Mouse (Mus musculus): ENCODE measurements around the gene Alk. TPM values are rescaled to one million over a fixed set of nuclear protein-coding genes. Genes with fewer than 3 reads are reported as not detected.

The Alk gene
- polyA plus RNA-seq, 1 experiment = 0.03 TPM

- Histone ChIP-seq H3K36me3 (ENCODE audit: control insufficient read depth, insufficient read depth, low read length) (no peaks in the 10 kb centered on the region), H3K4me1 (replicated peaks; ENCODE audit: control insufficient read depth, insufficient read depth, low read length) (no peaks in the 10 kb centered on the region), H3K27ac (ENCODE audit: control insufficient read depth, insufficient read depth, low read length) (no peak overlapping the region), H3K27me3 (ENCODE audit: control insufficient read depth, insufficient read depth, low read length) (no peaks in the 10 kb centered on the region), H3K4me3 (ENCODE audit: control insufficient read depth, insufficient read depth, low read length) (no peak overlapping the region)
- WGBS = 92% methylated on average over 2 of the region's 2 CpGs
- TF ChIP-seq CTCF (IDR thresholded peaks at IDR 0.05; ENCODE audit: borderline replicate concordance, control insufficient read depth, extremely low read depth, insufficient read depth, low read length, poor library complexity) (no peak), POLR2A (IDR thresholded peaks at IDR 0.05; ENCODE audit: control insufficient read depth, extremely low read depth, insufficient read depth, low read length, poor library complexity) (no peak)
- no peak for DNase-seq
Observed at GRCm38 (mm10) chr17:72401349-72401748, 203.1 kb downstream of the Alk start.

GRCm38 (mm10) chr17:72399331-72400059 lies 204.9 kb downstream of the Alk start:
- no peaks in the 10 kb centered on the region for H3K36me3 ChIP-seq (ENCODE audit: control insufficient read depth, insufficient read depth, low read length)
- no peak overlapping the region for H3K4me3 ChIP-seq (ENCODE audit: control insufficient read depth, insufficient read depth, low read length)
- WGBS = 81% methylated on average over 3 of the region's 3 CpGs
- TF ChIP-seq POLR2A (IDR thresholded peaks at IDR 0.05; ENCODE audit: control insufficient read depth, extremely low read depth, insufficient read depth, low read length, poor library complexity) (no peak), CTCF (IDR thresholded peaks at IDR 0.05; ENCODE audit: borderline replicate concordance, control insufficient read depth, extremely low read depth, insufficient read depth, low read length, poor library complexity) (no peak)
- H3K27ac ChIP-seq (ENCODE audit: control insufficient read depth, insufficient read depth, low read length) = no peak overlapping the region
- no peaks in the 10 kb centered on the region for H3K27me3 ChIP-seq (ENCODE audit: control insufficient read depth, insufficient read depth, low read length)
- no peaks in the 10 kb centered on the region for H3K4me1 ChIP-seq (replicated peaks; ENCODE audit: control insufficient read depth, insufficient read depth, low read length)
- no peak for DNase-seq

GRCm38 (mm10) chr17:72395956-72396355 lies 208.5 kb downstream of the Alk start:
- WGBS = 79% methylated on average over 8 of the region's 8 CpGs
- Histone ChIP-seq H3K27me3 (ENCODE audit: control insufficient read depth, insufficient read depth, low read length) (no peaks in the 10 kb centered on the region), H3K36me3 (ENCODE audit: control insufficient read depth, insufficient read depth, low read length) (no peaks in the 10 kb centered on the region), H3K27ac (ENCODE audit: control insufficient read depth, insufficient read depth, low read length) (no peak overlapping the region), H3K4me3 (ENCODE audit: control insufficient read depth, insufficient read depth, low read length) (no peak overlapping the region), H3K4me1 (replicated peaks; ENCODE audit: control insufficient read depth, insufficient read depth, low read length) (no peaks in the 10 kb centered on the region)
- no peak for TF ChIP-seq POLR2A (IDR thresholded peaks at IDR 0.05; ENCODE audit: control insufficient read depth, extremely low read depth, insufficient read depth, low read length, poor library complexity)
- DNase-seq = no peak

- TF ChIP-seq CTCF (IDR thresholded peaks at IDR 0.05; ENCODE audit: borderline replicate concordance, control insufficient read depth, extremely low read depth, insufficient read depth, low read length, poor library complexity) (no peak), POLR2A (IDR thresholded peaks at IDR 0.05; ENCODE audit: control insufficient read depth, extremely low read depth, insufficient read depth, low read length, poor library complexity) (no peak)
- Histone ChIP-seq H3K4me1 (replicated peaks; ENCODE audit: control insufficient read depth, insufficient read depth, low read length) (no peaks in the 10 kb centered on the region), H3K36me3 (ENCODE audit: control insufficient read depth, insufficient read depth, low read length) (no peaks in the 10 kb centered on the region), H3K27me3 (ENCODE audit: control insufficient read depth, insufficient read depth, low read length) (no peaks in the 10 kb centered on the region), H3K4me3 (ENCODE audit: control insufficient read depth, insufficient read depth, low read length) (no peak overlapping the region), H3K27ac (ENCODE audit: control insufficient read depth, insufficient read depth, low read length) (no peak overlapping the region)
- WGBS = 86% methylated on average over 4 of the region's 4 CpGs
- no peak for DNase-seq
Observed at GRCm38 (mm10) chr17:72368991-72369390, 235.4 kb downstream of the Alk start.

GRCm38 (mm10) chr17:72362811-72363496 lies 241.5 kb downstream of the Alk start:
- 93% methylated on average over 10 of the region's 10 CpGs for WGBS

GRCm38 (mm10) chr17:72361961-72362360 lies 242.5 kb downstream of the Alk start:
- no peak for DNase-seq
- Histone ChIP-seq H3K36me3 (ENCODE audit: control insufficient read depth, insufficient read depth, low read length) (no peaks in the 10 kb centered on the region), H3K27me3 (ENCODE audit: control insufficient read depth, insufficient read depth, low read length) (no peaks in the 10 kb centered on the region), H3K4me1 (replicated peaks; ENCODE audit: control insufficient read depth, insufficient read depth, low read length) (no peaks in the 10 kb centered on the region), H3K4me3 (ENCODE audit: control insufficient read depth, insufficient read depth, low read length) (no peak overlapping the region), H3K27ac (ENCODE audit: control insufficient read depth, insufficient read depth, low read length) (no peak overlapping the region)
- no peak for TF ChIP-seq POLR2A (IDR thresholded peaks at IDR 0.05; ENCODE audit: control insufficient read depth, extremely low read depth, insufficient read depth, low read length, poor library complexity)
- no peak for TF ChIP-seq CTCF (IDR thresholded peaks at IDR 0.05; ENCODE audit: borderline replicate concordance, control insufficient read depth, extremely low read depth, insufficient read depth, low read length, poor library complexity)
- 97% methylated on average over 4 of the region's 4 CpGs for WGBS

More at GRCm38 (mm10) chr17:72362811-72363496, 241.5 kb downstream of the Alk start:
- Histone ChIP-seq H3K27me3 (ENCODE audit: control insufficient read depth, insufficient read depth, low read length) (no peaks in the 10 kb centered on the region), H3K27ac (ENCODE audit: control insufficient read depth, insufficient read depth, low read length) (no peak overlapping the region), H3K4me3 (ENCODE audit: control insufficient read depth, insufficient read depth, low read length) (no peak overlapping the region), H3K4me1 (replicated peaks; ENCODE audit: control insufficient read depth, insufficient read depth, low read length) (no peaks in the 10 kb centered on the region), H3K36me3 (ENCODE audit: control insufficient read depth, insufficient read depth, low read length) (no peaks in the 10 kb centered on the region)
- TF ChIP-seq POLR2A (IDR thresholded peaks at IDR 0.05; ENCODE audit: control insufficient read depth, extremely low read depth, insufficient read depth, low read length, poor library complexity) = no peak
- DNase-seq = no peak

All from thymus, adult 2 months (tissue).